Mouse (Mus musculus): Measurements from ENCODE around the gene Cep68. TPM values are rescaled to one million over a fixed set of nuclear protein-coding genes. Genes with fewer than 3 reads are reported as not detected.

Gene Cep68
- total RNA-seq (2014; rRNA removed) (43.5 and 61.1 TPM in 2 replicates), polyA plus RNA-seq (2015; fragmentation: Nextera tagmentation; extraction: Ambion mirVana) (23.1 and 24.4 TPM in 2 replicates)

DNA sequence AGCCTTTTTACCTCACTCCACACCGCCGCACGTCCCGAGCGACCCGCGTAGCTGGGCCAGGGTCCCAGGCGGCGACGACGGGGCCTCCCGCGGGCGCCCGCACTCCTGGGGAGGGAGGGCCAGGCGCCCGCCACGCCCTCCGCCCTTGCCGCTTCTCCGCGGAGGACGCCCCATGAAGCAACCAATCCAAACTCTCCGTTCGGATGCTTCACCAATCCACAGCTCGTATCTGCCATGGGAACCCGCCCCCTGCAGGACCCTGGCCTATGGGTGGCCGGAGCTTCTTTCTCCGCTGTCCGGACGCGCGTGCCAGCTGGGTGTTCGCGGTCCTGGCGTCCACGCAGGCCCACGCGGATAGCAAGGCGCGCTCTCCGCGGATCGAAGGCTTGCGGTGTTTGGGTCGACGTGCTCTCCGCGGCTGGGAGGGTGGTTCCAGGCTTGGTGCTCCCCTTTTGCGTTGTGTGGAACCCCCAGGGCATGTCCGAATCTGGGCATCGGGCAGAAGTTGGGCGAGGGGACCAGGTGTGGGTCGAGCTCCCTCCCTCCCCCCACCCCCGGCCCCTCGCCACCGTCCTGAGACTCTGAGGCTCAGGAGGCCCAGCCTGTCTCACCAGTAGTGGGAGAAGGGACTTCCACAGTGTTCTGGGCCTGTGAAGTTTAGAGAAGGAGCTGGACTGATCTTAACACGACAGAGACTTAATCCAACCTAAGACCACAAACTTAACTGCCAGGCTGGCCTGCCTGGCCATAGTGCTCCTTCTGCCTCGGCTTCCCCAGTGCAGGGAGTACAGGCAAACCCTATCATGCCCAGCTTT is at the start of gene Cep68:
Gene Cep68, minus strand, starts transcription at position 134 of the 815 bp plus-strand sequence.
- DNase-seq (ENCODE audit: low spot score) (peak; percentile 98), ATAC-seq (peak; percentile 98)
- H3K27me3 ChIP-seq (ENCODE audit: insufficient read depth, low read length): no peaks in the 10 kb centered on the region
- peak; percentile 36 for TF ChIP-seq CTCF (IDR thresholded peaks at IDR 0.05; ENCODE audit: low read depth)
- peak within 1 kb of the TSS; percentile 91 for H3K27ac ChIP-seq
- H3K36me3 ChIP-seq (ENCODE audit: insufficient read depth, low read length): no peaks in the 10 kb centered on the region
- under 1% methylated on average over 59 of the region's 59 CpGs for WGBS
- peak within 1 kb of the TSS; percentile 95 for H3K4me3 ChIP-seq (ENCODE audit: low read length)
- H3K4me2 ChIP-seq (ENCODE audit: low read depth, low read length): peak within 1 kb of the TSS; percentile 96
- no peaks in the 10 kb centered on the region for H3K9me3 ChIP-seq (ENCODE audit: low read length)
- peaks cover 14% of the 10 kb centered on the region; the same call in 1 of the 2 replicates for H3K4me1 ChIP-seq (ENCODE audit: insufficient read depth, low read length)
- peak within 1 kb of the TSS; percentile 94 for H3K9ac ChIP-seq (replicated peaks; ENCODE audit: low read length)

DNA sequence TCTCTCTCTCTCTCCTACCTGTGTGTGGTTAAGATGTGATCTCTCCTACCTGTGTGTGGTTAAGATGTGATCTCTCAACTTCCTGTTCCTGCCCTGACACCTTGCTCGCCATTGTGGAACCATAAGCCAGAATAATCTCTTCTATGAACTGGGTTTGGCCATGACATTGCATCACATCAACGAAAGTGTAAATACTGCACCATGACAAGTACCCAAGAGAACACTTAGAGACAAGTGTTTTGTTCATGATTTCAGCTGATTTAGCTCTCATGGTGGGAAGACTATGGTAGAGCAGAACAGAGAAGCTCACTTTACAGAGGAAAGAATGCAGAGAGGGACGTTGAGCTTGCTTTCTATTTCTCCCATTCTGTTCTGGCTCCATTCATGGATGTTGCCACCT is 35.2 kb upstream of the Cep68 start:
- no peaks in the 10 kb centered on the region for H3K4me1 ChIP-seq (ENCODE audit: insufficient read depth, low read length)
- TF ChIP-seq CTCF (IDR thresholded peaks at IDR 0.05; ENCODE audit: low read depth): no peak
- no peak for ATAC-seq
- H3K27me3 ChIP-seq (ENCODE audit: insufficient read depth, low read length): no peaks in the 10 kb centered on the region
- H3K4me3 ChIP-seq (ENCODE audit: low read length): no peak overlapping the region
- H3K36me3 ChIP-seq (ENCODE audit: insufficient read depth, low read length): no peaks in the 10 kb centered on the region
- H3K9ac ChIP-seq (replicated peaks; ENCODE audit: low read length): no peak overlapping the region
- no peaks in the 10 kb centered on the region for H3K9me3 ChIP-seq (ENCODE audit: low read length)
- no peak for DNase-seq (ENCODE audit: low spot score)
- no peak overlapping the region for H3K27ac ChIP-seq
- 89% methylated on average over 3 of the region's 3 CpGs for WGBS
- H3K4me2 ChIP-seq (ENCODE audit: low read depth, low read length): no peak overlapping the region

DNA sequence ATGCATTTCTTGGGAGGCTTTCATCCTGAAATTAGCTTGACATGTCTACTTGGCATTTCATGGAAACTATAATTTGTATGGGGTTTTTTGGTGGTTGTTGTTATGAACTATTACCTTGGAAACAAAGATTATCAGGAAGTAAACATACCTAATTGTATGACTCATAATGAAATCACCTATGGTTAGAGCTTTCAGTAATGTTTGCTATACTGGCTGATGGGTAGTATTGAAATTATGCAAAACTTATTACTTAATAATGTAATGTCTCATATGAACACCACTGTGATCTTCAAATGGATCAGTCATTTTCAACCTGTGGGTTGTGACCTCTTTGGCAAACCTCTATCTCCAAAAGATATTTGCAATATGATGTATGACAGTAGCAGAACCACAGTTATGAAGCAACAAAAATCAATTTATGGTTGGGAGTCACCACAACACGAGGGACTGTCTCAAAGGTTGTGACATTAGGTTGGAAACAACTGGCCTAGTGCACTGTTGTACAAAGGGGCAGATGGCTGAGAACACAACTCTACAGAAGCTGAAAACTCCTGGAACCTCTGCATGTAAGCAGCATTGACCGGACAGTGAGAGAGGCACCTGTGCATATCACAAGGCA is 33.5 kb upstream of the Cep68 start:
- H3K27me3 ChIP-seq (ENCODE audit: insufficient read depth, low read length): no peaks in the 10 kb centered on the region
- no peak overlapping the region for H3K4me3 ChIP-seq (ENCODE audit: low read length)
- H3K36me3 ChIP-seq (ENCODE audit: insufficient read depth, low read length): no peaks in the 10 kb centered on the region
- no peak overlapping the region for H3K4me2 ChIP-seq (ENCODE audit: low read depth, low read length)
- no peaks in the 10 kb centered on the region for H3K9me3 ChIP-seq (ENCODE audit: low read length)
- WGBS: 75% methylated on average over 2 of the region's 2 CpGs
- no peak overlapping the region for H3K9ac ChIP-seq (replicated peaks; ENCODE audit: low read length)
- TF ChIP-seq CTCF (IDR thresholded peaks at IDR 0.05; ENCODE audit: low read depth): no peak
- H3K4me1 ChIP-seq (ENCODE audit: insufficient read depth, low read length): no peaks in the 10 kb centered on the region
- ATAC-seq: no peak
- DNase-seq (ENCODE audit: low spot score): no peak
- no peak overlapping the region for H3K27ac ChIP-seq

DNA sequence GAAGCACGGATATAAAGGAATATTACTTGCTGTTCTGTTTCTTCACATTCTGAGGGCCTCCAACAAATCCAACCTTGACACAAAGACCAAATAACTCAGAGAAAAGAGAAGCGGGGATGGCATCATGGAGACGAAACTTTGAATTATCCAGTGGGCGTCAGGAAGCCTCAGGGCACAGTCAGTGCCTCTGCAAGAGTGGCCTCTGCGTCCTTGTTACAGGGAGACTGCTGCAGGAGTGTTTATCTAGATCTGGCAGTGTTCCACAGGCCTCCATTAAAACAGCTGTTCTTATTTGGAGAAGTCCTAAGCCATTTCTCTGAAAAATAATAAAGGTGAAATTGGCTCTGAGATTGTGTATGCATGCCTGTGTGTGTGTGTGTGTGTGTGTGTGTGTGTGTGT is 31.8 kb upstream of the Cep68 start:
- 77% methylated on average over 5 of the region's 5 CpGs for WGBS
- Histone ChIP-seq H3K4me2 (ENCODE audit: low read depth, low read length) (no peak overlapping the region), H3K27me3 (ENCODE audit: insufficient read depth, low read length) (no peaks in the 10 kb centered on the region), H3K36me3 (ENCODE audit: insufficient read depth, low read length) (no peaks in the 10 kb centered on the region), H3K4me3 (ENCODE audit: low read length) (no peak overlapping the region), H3K4me1 (ENCODE audit: insufficient read depth, low read length) (no peaks in the 10 kb centered on the region), H3K9me3 (ENCODE audit: low read length) (no peaks in the 10 kb centered on the region), H3K9ac (replicated peaks; ENCODE audit: low read length) (no peak overlapping the region), H3K27ac (no peak overlapping the region)
- DNase-seq (ENCODE audit: low spot score) (no peak), ATAC-seq (no peak)
- TF ChIP-seq CTCF (IDR thresholded peaks at IDR 0.05; ENCODE audit: low read depth): no peak

DNA sequence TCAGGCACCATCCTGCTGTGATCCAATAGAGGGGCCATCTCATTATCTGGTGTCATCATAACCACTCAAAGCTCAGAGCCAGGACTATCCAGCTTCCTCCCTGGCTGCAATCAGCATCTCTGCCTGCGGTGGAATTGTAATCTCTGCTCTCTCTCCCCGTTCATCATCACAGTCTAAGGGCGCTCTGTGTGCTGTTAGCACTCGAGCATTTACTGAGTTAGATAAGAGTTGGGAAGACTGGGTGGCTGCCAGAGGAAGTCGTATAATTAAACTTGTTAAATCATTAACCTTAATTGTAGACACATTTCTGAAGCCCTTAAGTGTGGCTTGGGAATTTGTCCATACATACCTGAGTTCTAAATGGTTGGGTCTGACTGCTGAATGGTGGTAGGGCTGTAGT is 29.5 kb upstream of the Cep68 start:
- H3K27me3 ChIP-seq (ENCODE audit: insufficient read depth, low read length): no peaks in the 10 kb centered on the region
- no peak overlapping the region for H3K4me2 ChIP-seq (ENCODE audit: low read depth, low read length)
- H3K36me3 ChIP-seq (ENCODE audit: insufficient read depth, low read length): no peaks in the 10 kb centered on the region
- H3K9me3 ChIP-seq (ENCODE audit: low read length): no peaks in the 10 kb centered on the region
- WGBS: 62% methylated on average over 5 of the region's 5 CpGs
- H3K4me1 ChIP-seq (ENCODE audit: insufficient read depth, low read length): no peaks in the 10 kb centered on the region
- no peak overlapping the region for H3K9ac ChIP-seq (replicated peaks; ENCODE audit: low read length)
- DNase-seq (ENCODE audit: low spot score) (peak; percentile 13), ATAC-seq (0 out of 2 replicates have a peak, but pooled peaks have one; percentile 40)
- no peak overlapping the region for H3K27ac ChIP-seq
- no peak for TF ChIP-seq CTCF (IDR thresholded peaks at IDR 0.05; ENCODE audit: low read depth)
- no peak overlapping the region for H3K4me3 ChIP-seq (ENCODE audit: low read length)

DNA sequence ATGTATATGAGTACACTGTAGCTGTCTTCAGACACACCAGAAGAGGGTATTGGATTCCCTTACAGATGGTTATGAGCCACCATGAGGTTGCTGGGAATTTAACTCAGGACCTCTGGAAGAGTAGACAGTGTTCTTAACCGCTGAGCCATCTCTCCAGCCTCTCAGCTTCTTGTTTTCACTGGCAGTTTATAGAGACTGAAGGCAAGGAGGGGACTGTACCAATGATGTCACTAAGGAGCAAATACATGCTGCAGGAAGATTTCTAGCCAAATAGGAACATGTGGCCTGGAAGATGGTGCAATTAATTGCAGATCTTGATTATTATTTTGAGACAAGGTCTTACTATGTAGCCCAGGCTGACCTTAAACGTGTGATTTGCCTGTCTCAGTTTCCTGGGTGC is 27.9 kb upstream of the Cep68 start:
- no peak overlapping the region for H3K27ac ChIP-seq
- DNase-seq (ENCODE audit: low spot score) (no peak), ATAC-seq (no peak)
- no peak overlapping the region for H3K4me3 ChIP-seq (ENCODE audit: low read length)
- H3K4me1 ChIP-seq (ENCODE audit: insufficient read depth, low read length): no peaks in the 10 kb centered on the region
- 70% methylated on average over 2 of the region's 2 CpGs for WGBS
- no peak overlapping the region for H3K9ac ChIP-seq (replicated peaks; ENCODE audit: low read length)
- no peaks in the 10 kb centered on the region for H3K36me3 ChIP-seq (ENCODE audit: insufficient read depth, low read length)
- no peak overlapping the region for H3K4me2 ChIP-seq (ENCODE audit: low read depth, low read length)
- TF ChIP-seq CTCF (IDR thresholded peaks at IDR 0.05; ENCODE audit: low read depth): no peak
- no peaks in the 10 kb centered on the region for H3K27me3 ChIP-seq (ENCODE audit: insufficient read depth, low read length)
- H3K9me3 ChIP-seq (ENCODE audit: low read length): no peaks in the 10 kb centered on the region

DNA sequence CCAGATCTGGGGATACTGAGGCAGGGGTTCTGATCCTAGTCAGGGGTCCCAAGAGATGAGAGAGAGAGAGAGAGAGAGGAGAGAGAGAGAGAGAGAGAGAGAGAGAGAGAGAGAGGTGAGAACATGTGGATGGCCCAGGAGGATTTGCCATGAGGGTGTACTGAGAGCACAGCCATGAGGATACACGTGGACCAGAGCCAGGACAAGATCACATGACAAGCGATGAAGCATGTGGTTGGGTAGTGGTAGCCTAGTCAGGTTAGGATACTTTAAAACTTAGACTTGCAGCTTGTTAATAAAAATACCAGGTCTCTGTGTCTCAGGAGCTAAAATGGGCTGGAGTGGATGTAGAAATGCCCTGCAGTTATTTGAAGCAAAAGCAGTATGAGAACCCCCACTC is 26.7 kb upstream of the Cep68 start:
- TF ChIP-seq CTCF (IDR thresholded peaks at IDR 0.05; ENCODE audit: low read depth): no peak
- Histone ChIP-seq H3K4me1 (ENCODE audit: insufficient read depth, low read length) (no peaks in the 10 kb centered on the region), H3K4me3 (ENCODE audit: low read length) (no peak overlapping the region), H3K9me3 (ENCODE audit: low read length) (no peaks in the 10 kb centered on the region), H3K27ac (no peak overlapping the region), H3K36me3 (ENCODE audit: insufficient read depth, low read length) (no peaks in the 10 kb centered on the region), H3K9ac (replicated peaks; ENCODE audit: low read length) (no peak overlapping the region), H3K27me3 (ENCODE audit: insufficient read depth, low read length) (no peaks in the 10 kb centered on the region), H3K4me2 (ENCODE audit: low read depth, low read length) (no peak overlapping the region)
- no peak for DNase-seq (ENCODE audit: low spot score)
- no peak for ATAC-seq
- WGBS: 74% methylated on average over 2 of the region's 2 CpGs
